Mouse (Mus musculus): ENCODE results near the gene Fndc4. TPM values are rescaled to one million over a fixed set of nuclear protein-coding genes. Genes with fewer than 3 reads are reported as not detected.

Fndc4 gene
- polyA plus RNA-seq, 1 experiment from 2014 or later, result 90.6 TPM

- no peak overlapping the region for H3K9ac ChIP-seq (replicated peaks; ENCODE audit: low read depth, low read length)
- no peak overlapping the region for H3K27ac ChIP-seq (ENCODE audit: low read length)
- H3K4me1 ChIP-seq (replicated peaks; ENCODE audit: control insufficient read depth, insufficient read depth, low read length), result 0 out of 2 replicates have a peak, but pooled peaks cover 2% of the 10 kb centered on the region
- no peak overlapping the region for H3K4me3 ChIP-seq (replicated peaks; ENCODE audit: low read length)
- ATAC-seq, result no peak
- H3K9me3 ChIP-seq (ENCODE audit: control insufficient read depth, low read length), result no peaks in the 10 kb centered on the region
- no peaks in the 10 kb centered on the region for H3K27me3 ChIP-seq (replicated peaks; ENCODE audit: control insufficient read depth, insufficient read depth, low read length)
- WGBS, result 81% methylated on average over 16 of the region's 16 CpGs
- H3K36me3 ChIP-seq (ENCODE audit: control insufficient read depth, insufficient read depth), result peaks cover 23% of the 10 kb centered on the region
- no peak overlapping the region for H3K4me2 ChIP-seq (ENCODE audit: low read length)
These were observed 42.9 kb downstream of the Fndc4 start for GRCm38 (mm10) chr5:31252795-31253545.

GRCm38 (mm10) chr5:31252151-31252550 is 43.7 kb downstream of the Fndc4 start:
- 0 out of 2 replicates have a peak, but pooled peaks cover 2% of the 10 kb centered on the region for H3K4me1 ChIP-seq (replicated peaks; ENCODE audit: control insufficient read depth, insufficient read depth, low read length)
- no peaks in the 10 kb centered on the region for H3K27me3 ChIP-seq (replicated peaks; ENCODE audit: control insufficient read depth, insufficient read depth, low read length)
- no peak overlapping the region for H3K4me3 ChIP-seq (replicated peaks; ENCODE audit: low read length)
- H3K27ac ChIP-seq (ENCODE audit: low read length), result no peak overlapping the region
- H3K4me2 ChIP-seq (ENCODE audit: low read length), result no peak overlapping the region
- WGBS, result 62% methylated on average over 10 of the region's 10 CpGs
- H3K36me3 ChIP-seq (ENCODE audit: control insufficient read depth, insufficient read depth), result peaks cover 25% of the 10 kb centered on the region
- no peak overlapping the region for H3K9ac ChIP-seq (replicated peaks; ENCODE audit: low read depth, low read length)
- no peak for ATAC-seq
- no peaks in the 10 kb centered on the region for H3K9me3 ChIP-seq (ENCODE audit: control insufficient read depth, low read length)

- Histone ChIP-seq H3K4me1 (replicated peaks; ENCODE audit: control insufficient read depth, insufficient read depth, low read length) (0 out of 2 replicates have a peak, but pooled peaks cover 2% of the 10 kb centered on the region), H3K36me3 (ENCODE audit: control insufficient read depth, insufficient read depth) (peaks cover 29% of the 10 kb centered on the region), H3K27me3 (replicated peaks; ENCODE audit: control insufficient read depth, insufficient read depth, low read length) (no peaks in the 10 kb centered on the region), H3K4me3 (replicated peaks; ENCODE audit: low read length) (no peak within 1 kb of the TSS), H3K9ac (replicated peaks; ENCODE audit: low read depth, low read length) (no peak within 1 kb of the TSS), H3K27ac (ENCODE audit: low read length) (no peak within 1 kb of the TSS), H3K9me3 (ENCODE audit: control insufficient read depth, low read length) (no peaks in the 10 kb centered on the region), H3K4me2 (ENCODE audit: low read length) (peak within 1 kb of the TSS; percentile 11; the same call in 1 of the 2 replicates)
- WGBS, result 8% methylated on average over 47 of the region's 47 CpGs
- ATAC-seq, result peak; percentile 45; the same call in 1 of the 2 replicates
These were observed 44.3 kb downstream of the Fndc4 start, which contains the start of gene Krtcap3 for GRCm38 (mm10) chr5:31251541-31252101. Gene Krtcap3 (plus strand): TSS chr5:31251691.

GRCm38 (mm10) chr5:31250716-31251115 is 45.2 kb downstream of the Fndc4 start:
- H3K4me1 ChIP-seq (replicated peaks; ENCODE audit: control insufficient read depth, insufficient read depth, low read length), result 0 out of 2 replicates have a peak, but pooled peaks cover 2% of the 10 kb centered on the region
- H3K9me3 ChIP-seq (ENCODE audit: control insufficient read depth, low read length), result no peaks in the 10 kb centered on the region
- ATAC-seq, result peak; percentile 14; the same call in 1 of the 2 replicates
- no peak overlapping the region for H3K4me2 ChIP-seq (ENCODE audit: low read length)
- peaks cover 37% of the 10 kb centered on the region for H3K36me3 ChIP-seq (ENCODE audit: control insufficient read depth, insufficient read depth)
- no peaks in the 10 kb centered on the region for H3K27me3 ChIP-seq (replicated peaks; ENCODE audit: control insufficient read depth, insufficient read depth, low read length)
- no peak overlapping the region for H3K9ac ChIP-seq (replicated peaks; ENCODE audit: low read depth, low read length)
- no peak overlapping the region for H3K4me3 ChIP-seq (replicated peaks; ENCODE audit: low read length)
- H3K27ac ChIP-seq (ENCODE audit: low read length), result no peak overlapping the region
- WGBS, result 58% methylated on average over 4 of the region's 4 CpGs

Other genes starting within 250 kb of the Fndc4 start
- gene Atraid, start 247.8 kb downstream of the Fndc4 start, polyA plus RNA-seq (2015; fragmentation: Nextera tagmentation; extraction: Ambion mirVana), result 155 and 158 TPM in 2 replicates
- gene Slc5a6, start 247.2 kb downstream of the Fndc4 start, polyA plus RNA-seq (2015; fragmentation: Nextera tagmentation; extraction: Ambion mirVana), result 15.7 and 18.2 TPM in 2 replicates
- gene Cad, start 241.3 kb downstream of the Fndc4 start, polyA plus RNA-seq (2015; fragmentation: Nextera tagmentation; extraction: Ambion mirVana), result 19.8 and 20.1 TPM in 2 replicates
- gene Dnajc5g, start 189.8 kb downstream of the Fndc4 start, polyA plus RNA-seq (2015; fragmentation: Nextera tagmentation; extraction: Ambion mirVana), result not detected in 2 replicates
- gene Slc30a3, start 187.8 kb downstream of the Fndc4 start, polyA plus RNA-seq (2015; fragmentation: Nextera tagmentation; extraction: Ambion mirVana), result 1.6 and 1.9 TPM in 2 replicates
- gene Trim54, start 179.4 kb downstream of the Fndc4 start, polyA plus RNA-seq (2015; fragmentation: Nextera tagmentation; extraction: Ambion mirVana), result not detected in 2 replicates
- gene Ucn, start 157.3 kb downstream of the Fndc4 start, polyA plus RNA-seq (2015; fragmentation: Nextera tagmentation; extraction: Ambion mirVana), result not detected in 2 replicates
- 49.4 and 50.1 TPM in 2 replicates for gene Mpv17, start 141.8 kb downstream of the Fndc4 start, polyA plus RNA-seq (2015; fragmentation: Nextera tagmentation; extraction: Ambion mirVana)
- gene Gm29609, start 116.2 kb downstream of the Fndc4 start, polyA plus RNA-seq (2015; fragmentation: Nextera tagmentation; extraction: Ambion mirVana), result 1.8 and 2.5 TPM in 2 replicates
- gene Gtf3c2, start 115.9 kb downstream of the Fndc4 start, polyA plus RNA-seq (2015; fragmentation: Nextera tagmentation; extraction: Ambion mirVana), result 72.1 and 79.4 TPM in 2 replicates
- 131 and 139 TPM in 2 replicates for gene Snx17, start 102.9 kb downstream of the Fndc4 start, polyA plus RNA-seq (2015; fragmentation: Nextera tagmentation; extraction: Ambion mirVana)
- 91.0 and 93.4 TPM in 2 replicates for gene Eif2b4, start 102.7 kb downstream of the Fndc4 start, polyA plus RNA-seq (2015; fragmentation: Nextera tagmentation; extraction: Ambion mirVana)
- 13.0 and 14.7 TPM in 2 replicates for gene Zfp513, start 93.8 kb downstream of the Fndc4 start, polyA plus RNA-seq (2015; fragmentation: Nextera tagmentation; extraction: Ambion mirVana)
- gene Ppm1g, start 75.4 kb downstream of the Fndc4 start, polyA plus RNA-seq (2015; fragmentation: Nextera tagmentation; extraction: Ambion mirVana), result 169 and 175 TPM in 2 replicates
- 169 and 170 TPM in 2 replicates for gene Nrbp1, start 55.2 kb downstream of the Fndc4 start, polyA plus RNA-seq (2015; fragmentation: Nextera tagmentation; extraction: Ambion mirVana)
- 0.99 TPM in 1 of 2 replicates, not detected in the other for gene Gm9970, start 54.8 kb downstream of the Fndc4 start, polyA plus RNA-seq (2015; fragmentation: Nextera tagmentation; extraction: Ambion mirVana)
- 2.4 and 3.8 TPM in 2 replicates for gene Krtcap3, start 44.4 kb downstream of the Fndc4 start, polyA plus RNA-seq (2015; fragmentation: Nextera tagmentation; extraction: Ambion mirVana)
- gene Ift172, start 5.0 kb downstream of the Fndc4 start, polyA plus RNA-seq (2015; fragmentation: Nextera tagmentation; extraction: Ambion mirVana), result 34.2 and 39.4 TPM in 2 replicates
- 0.27 TPM in 1 of 2 replicates, not detected in the other for gene Gckr, start 1.4 kb upstream of the Fndc4 start, polyA plus RNA-seq (2015; fragmentation: Nextera tagmentation; extraction: Ambion mirVana)
- gene Zfp512, start 156.4 kb upstream of the Fndc4 start, polyA plus RNA-seq (2015; fragmentation: Nextera tagmentation; extraction: Ambion mirVana), result 127 and 138 TPM in 2 replicates
- not detected in 2 replicates for gene 4930548H24Rik, start 189.7 kb upstream of the Fndc4 start, polyA plus RNA-seq (2015; fragmentation: Nextera tagmentation; extraction: Ambion mirVana)
- 86.6 and 86.8 TPM in 2 replicates for gene Gpn1, start 198.7 kb upstream of the Fndc4 start, polyA plus RNA-seq (2015; fragmentation: Nextera tagmentation; extraction: Ambion mirVana)
- 29.7 and 32.7 TPM in 2 replicates for gene Slc4a1ap, start 230.9 kb upstream of the Fndc4 start, polyA plus RNA-seq (2015; fragmentation: Nextera tagmentation; extraction: Ambion mirVana)
- 28.5 and 29.4 TPM in 2 replicates for gene Supt7l, start 231.7 kb upstream of the Fndc4 start, polyA plus RNA-seq (2015; fragmentation: Nextera tagmentation; extraction: Ambion mirVana)